Mouse (Mus musculus) midbrain, embryonic 15.5 days (tissue): ENCODE data around the gene Pcdh11x. TPM values are rescaled to one million over a fixed set of nuclear protein-coding genes. Genes with fewer than 3 reads are reported as not detected.
"Not testable (repeated sequence)": the region's sequence is repeated elsewhere in the genome, so short reads cannot be mapped to it uniquely, and the experiment has no call there.

Source experiments
- ATAC-seq: fragments of 200-750 bp; cut with Nextera tagmentation; replicated peaks from 2 replicates; pipeline ENCODE4 v1.8.0; 2017; ENCODE audit warnings: moderate TSS enrichment
- H3K27ac ChIP-seq: fragments of 300-500 bp; sonication (generic); 2 replicates; pipeline ENCODE4 v1.5.1; 2015; ENCODE audit warnings: mild to moderate bottlenecking, inconsistent platforms
- H3K27me3 ChIP-seq: fragments of 300-500 bp; sonication (generic); replicated peaks from 2 replicates; pipeline ENCODE4 v1.6.1; 2015; ENCODE audit warnings: inconsistent platforms
- H3K36me3 ChIP-seq: fragments of 300-500 bp; sonication (generic); replicated peaks from 2 replicates; pipeline ENCODE4 v1.6.1; 2015; ENCODE audit warnings: inconsistent platforms
- H3K4me1 ChIP-seq: fragments of 300-500 bp; sonication (generic); 2 replicates; pipeline ENCODE4 v1.6.1; 2015; ENCODE audit warnings: inconsistent platforms
- H3K4me2 ChIP-seq: fragments of 300-500 bp; sonication (generic); 2 replicates; pipeline ENCODE4 v1.6.1; 2015; ENCODE audit warnings: inconsistent platforms, mild to moderate bottlenecking, moderate library complexity
- H3K4me3 ChIP-seq: fragments of 300-500 bp; sonication (generic); 2 replicates; pipeline ENCODE4 v1.5.1; 2015; ENCODE audit warnings: mild to moderate bottlenecking, inconsistent platforms
- H3K9ac ChIP-seq: fragments of 300-500 bp; sonication (generic); 2 replicates; pipeline ENCODE4 v1.6.1; 2015; ENCODE audit warnings: mild to moderate bottlenecking, inconsistent platforms
- H3K9me3 ChIP-seq: fragments of 300-500 bp; sonication (generic); 2 replicates; pipeline ENCODE4 v1.6.1; 2016; ENCODE audit warnings: inconsistent platforms
- WGBS: fragments of 180-500 bp; shearing (Covaris S2); methylation state at CpG from one replicate; pipeline ENCODE4 v1.1.7; 2015; ENCODE audit warnings: mixed read lengths; 5-methylcytosine and 5-hydroxymethylcytosine counted together
- polyA plus RNA-seq: library from polyadenylated mRNA; unstranded; fragments of >200 nt; fragmentation: Nextera tagmentation; extraction: Ambion mirVana; gene quantifications from 2 replicates; pipeline ENCODE4 v1.2.1, GENCODE M21; 2015

The Pcdh11x gene
- polyA plus RNA-seq, result 34.9 and 39.6 TPM in 2 replicates

GRCm38 (mm10) chrX:120290011-120290899, at the start of gene Pcdh11x:
Gene Pcdh11x (plus strand): TSS chrX:120290259.
- no peaks in the 10 kb centered on the region for H3K36me3 ChIP-seq
- peak within 1 kb of the TSS; percentile 65 for H3K27ac ChIP-seq

GRCm38 (mm10) chrX:120260089-120260488, 30.0 kb upstream of the Pcdh11x start:
- no peak for ATAC-seq

More at GRCm38 (mm10) chrX:120290011-120290899, at the start of gene Pcdh11x:
- peak; percentile 81 for ATAC-seq
- WGBS, result 15% methylated on average over 37 of the region's 40 CpGs
- peak within 1 kb of the TSS; percentile 32 for H3K9ac ChIP-seq
- H3K4me2 ChIP-seq, result peak within 1 kb of the TSS; percentile 77
- no peaks in the 10 kb centered on the region for H3K9me3 ChIP-seq
- peaks cover 4% of the 10 kb centered on the region; the same call in 1 of the 2 replicates for H3K4me1 ChIP-seq
- peak within 1 kb of the TSS; percentile 54 for H3K4me3 ChIP-seq
- H3K27me3 ChIP-seq, result no peaks in the 10 kb centered on the region

GRCm38 (mm10) chrX:120285522-120285921, 4.5 kb upstream of the Pcdh11x start:
- no peaks in the 10 kb centered on the region for H3K9me3 ChIP-seq
- H3K36me3 ChIP-seq, result no peaks in the 10 kb centered on the region
- no peak overlapping the region for H3K9ac ChIP-seq
- ATAC-seq, result no peak
- H3K27ac ChIP-seq, result no peak overlapping the region
- no peaks in the 10 kb centered on the region for H3K27me3 ChIP-seq
- no peak overlapping the region for H3K4me3 ChIP-seq
- no peaks in the 10 kb centered on the region for H3K4me1 ChIP-seq
- H3K4me2 ChIP-seq, result no peak overlapping the region

More at GRCm38 (mm10) chrX:120260089-120260488, 30.0 kb upstream of the Pcdh11x start:
- Histone ChIP-seq H3K36me3 (no peaks in the 10 kb centered on the region), H3K27ac (no peak overlapping the region), H3K4me3 (no peak overlapping the region), H3K27me3 (no peaks in the 10 kb centered on the region), H3K9me3 (no peaks in the 10 kb centered on the region), H3K4me1 (no peaks in the 10 kb centered on the region), H3K9ac (no peak overlapping the region), H3K4me2 (no peak overlapping the region)
- 79% methylated on average over 2 of the region's 2 CpGs for WGBS

GRCm38 (mm10) chrX:120287502-120287901, 2.6 kb upstream of the Pcdh11x start:
- no peak for ATAC-seq
- H3K27ac ChIP-seq, result no peak overlapping the region
- no peaks in the 10 kb centered on the region for H3K36me3 ChIP-seq
- H3K27me3 ChIP-seq, result no peaks in the 10 kb centered on the region
- H3K4me1 ChIP-seq, result peaks cover 4% of the 10 kb centered on the region; the same call in 1 of the 2 replicates
- no peak overlapping the region for H3K4me2 ChIP-seq
- H3K9me3 ChIP-seq, result no peaks in the 10 kb centered on the region
- WGBS, result 7% methylated on average over 1 of the region's 1 CpGs
- no peak overlapping the region for H3K4me3 ChIP-seq
- H3K9ac ChIP-seq, result no peak overlapping the region

GRCm38 (mm10) chrX:120290900-120291280, 831 bp downstream of the Pcdh11x start:
- no peak for ATAC-seq
- peak overlapping the region; percentile 77 for H3K4me2 ChIP-seq
- peaks cover 4% of the 10 kb centered on the region; the same call in 1 of the 2 replicates for H3K4me1 ChIP-seq
- WGBS, result 16% methylated on average over 18 of the region's 18 CpGs
- peak overlapping the region; percentile 32; the same call in 1 of the 2 replicates for H3K9ac ChIP-seq
- H3K27ac ChIP-seq, result no peak overlapping the region
- no peaks in the 10 kb centered on the region for H3K9me3 ChIP-seq
- H3K36me3 ChIP-seq, result no peaks in the 10 kb centered on the region
- no peaks in the 10 kb centered on the region for H3K27me3 ChIP-seq
- peak overlapping the region; percentile 54 for H3K4me3 ChIP-seq

GRCm38 (mm10) chrX:120291696-120292095, 1.6 kb downstream of the Pcdh11x start:
- Histone ChIP-seq H3K4me3 (peak overlapping the region; percentile 54), H3K36me3 (no peaks in the 10 kb centered on the region), H3K27me3 (no peaks in the 10 kb centered on the region), H3K4me1 (peaks cover 4% of the 10 kb centered on the region; the same call in 1 of the 2 replicates), H3K27ac (no peak overlapping the region), H3K9me3 (no peaks in the 10 kb centered on the region), H3K9ac (no peak overlapping the region), H3K4me2 (peak overlapping the region; percentile 77)
- ATAC-seq, result no peak
- WGBS, result 22% methylated on average over 13 of the region's 13 CpGs

GRCm38 (mm10) chrX:120292832-120293750, 3.0 kb downstream of the Pcdh11x start:
- Histone ChIP-seq H3K4me1 (peaks cover 4% of the 10 kb centered on the region; the same call in 1 of the 2 replicates), H3K9ac (peak overlapping the region; percentile 18), H3K27ac (peak overlapping the region; percentile 80), H3K36me3 (no peaks in the 10 kb centered on the region), H3K4me3 (peak overlapping the region; percentile 54), H3K9me3 (no peaks in the 10 kb centered on the region), H3K4me2 (peak overlapping the region; percentile 77), H3K27me3 (no peaks in the 10 kb centered on the region)
- WGBS, result 8% methylated on average over 43 of the region's 46 CpGs
- ATAC-seq, result peak; percentile 89

- ATAC-seq, result no peak
- no peak overlapping the region for H3K4me3 ChIP-seq
- H3K27ac ChIP-seq, result no peak overlapping the region
- no peaks in the 10 kb centered on the region for H3K9me3 ChIP-seq
- no peak overlapping the region for H3K4me2 ChIP-seq
- no peaks in the 10 kb centered on the region for H3K36me3 ChIP-seq
- no peaks in the 10 kb centered on the region for H3K27me3 ChIP-seq
- 52% methylated on average over 2 of the region's 2 CpGs for WGBS
- H3K4me1 ChIP-seq, result no peaks in the 10 kb centered on the region
- no peak overlapping the region for H3K9ac ChIP-seq
Measured at GRCm38 (mm10) chrX:120301469-120302175, 11.6 kb downstream of the Pcdh11x start.

- H3K9ac ChIP-seq, H3K9me3 ChIP-seq, H3K27ac ChIP-seq, H3K36me3 ChIP-seq, H3K27me3 ChIP-seq, H3K4me3 ChIP-seq, H3K4me1 ChIP-seq, ATAC-seq, H3K4me2 ChIP-seq: not testable (repeated sequence)
- WGBS, result 91% methylated on average over 9 of the region's 10 CpGs
Measured at GRCm38 (mm10) chrX:120312995-120313394, 22.9 kb downstream of the Pcdh11x start, which contains the start of gene H2afb3. Gene H2afb3 (minus strand): TSS chrX:120313095.

- Histone ChIP-seq H3K4me3 (no peak overlapping the region), H3K27ac (no peak overlapping the region), H3K4me1 (no peaks in the 10 kb centered on the region), H3K27me3 (no peaks in the 10 kb centered on the region), H3K9me3 (no peaks in the 10 kb centered on the region), H3K36me3 (no peaks in the 10 kb centered on the region), H3K9ac (no peak overlapping the region), H3K4me2 (no peak overlapping the region)
- ATAC-seq, result no peak
- WGBS, result 75% methylated on average over 1 of the region's 1 CpGs
Measured at GRCm38 (mm10) chrX:120466225-120466624, 176.2 kb downstream of the Pcdh11x start.

GRCm38 (mm10) chrX:120486428-120486827, 196.4 kb downstream of the Pcdh11x start:
- Histone ChIP-seq H3K27me3 (no peaks in the 10 kb centered on the region), H3K36me3 (no peaks in the 10 kb centered on the region), H3K9ac (no peak overlapping the region), H3K4me2 (no peak overlapping the region), H3K4me1 (no peaks in the 10 kb centered on the region), H3K27ac (no peak overlapping the region), H3K9me3 (no peaks in the 10 kb centered on the region), H3K4me3 (no peak overlapping the region)
- ATAC-seq, result no peak
